Mouse (Mus musculus): ENCODE results near the gene Cntn2. TPM values are rescaled to one million over a fixed set of nuclear protein-coding genes. Genes with fewer than 3 reads are reported as not detected.

Cntn2 gene
- polyA plus RNA-seq, 1 experiment, result 0.03 TPM

DNA sequence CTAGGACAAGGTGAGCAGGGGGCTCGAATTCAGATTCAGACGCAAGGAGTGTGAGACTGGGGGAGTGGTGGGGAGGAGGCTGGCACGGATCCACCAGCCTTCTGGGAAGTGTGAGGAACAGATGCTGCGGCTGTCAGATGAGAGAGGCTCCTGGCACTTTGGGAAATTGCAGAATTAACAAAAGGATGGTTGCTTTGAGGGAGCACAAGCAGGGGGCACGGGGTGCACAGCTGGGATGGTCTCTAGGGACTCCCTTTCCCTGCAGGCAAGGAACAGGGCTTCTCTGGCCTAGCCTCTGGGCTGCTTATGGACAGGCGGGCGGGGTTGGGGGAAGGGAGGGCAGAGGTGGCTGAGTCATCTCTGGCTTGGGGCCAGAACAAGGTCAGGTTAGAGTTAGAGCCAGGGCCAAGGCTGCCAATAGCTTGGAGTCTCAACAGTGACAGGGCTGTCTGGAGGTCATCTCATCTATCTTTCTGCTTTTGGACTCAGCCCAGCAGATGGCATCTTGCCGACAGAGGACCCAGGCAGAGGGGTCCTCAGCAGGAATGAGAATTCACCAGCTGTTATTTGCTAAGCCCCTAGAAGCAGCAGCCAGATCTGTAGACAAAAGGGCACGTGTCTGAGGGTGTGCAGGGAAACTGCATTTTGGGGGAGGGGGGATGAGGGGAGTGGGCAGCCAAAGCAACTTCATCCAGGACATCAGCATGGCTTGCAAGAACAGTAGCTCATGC lies 15.0 kb upstream of the Cntn2 start:
- Histone ChIP-seq H3K27ac (ENCODE audit: insufficient read depth, low read depth, low read length) (no peak overlapping the region), H3K27me3 (replicated peaks; ENCODE audit: control insufficient read depth, insufficient read depth, low read length) (no peaks in the 10 kb centered on the region), H3K4me3 (ENCODE audit: insufficient read depth, low read depth, low read length) (no peak overlapping the region), H3K36me3 (ENCODE audit: control insufficient read depth, insufficient read depth, low read length) (no peaks in the 10 kb centered on the region), H3K4me1 (ENCODE audit: control insufficient read depth, insufficient read depth, low read length) (no peaks in the 10 kb centered on the region)
- TF ChIP-seq CTCF (conservative IDR thresholded peaks at IDR 0.05; ENCODE audit: insufficient read depth, insufficient read length, low read depth, low read length), result no peak
- no peak for TF ChIP-seq POLR2A (IDR thresholded peaks at IDR 0.05; ENCODE audit: low read depth, low read length)
- peak; percentile 63 for DNase-seq
- 35% methylated on average over 9 of the region's 9 CpGs for WGBS

DNA sequence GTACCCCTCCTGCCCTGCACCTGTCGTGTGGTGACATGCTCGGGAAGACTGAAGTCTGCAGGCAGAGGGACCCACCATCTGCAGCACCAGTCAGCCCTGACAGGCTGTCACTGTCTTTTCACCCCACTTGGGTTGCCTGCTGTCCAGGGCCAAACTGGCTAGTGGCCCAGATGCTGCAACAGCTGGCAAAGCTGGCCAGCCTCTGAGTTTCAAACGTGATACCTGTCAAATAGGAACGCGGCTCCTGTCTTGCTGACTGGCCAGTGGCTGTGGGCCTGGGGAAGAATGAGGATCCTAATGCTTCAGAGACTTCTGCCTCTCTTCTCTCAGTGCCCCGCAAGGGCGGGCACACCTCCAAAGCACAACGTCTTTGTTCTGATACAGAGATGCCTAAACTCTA lies 733 bp upstream of the Cntn2 start:
- TF ChIP-seq CTCF (conservative IDR thresholded peaks at IDR 0.05; ENCODE audit: insufficient read depth, insufficient read length, low read depth, low read length), result no peak
- no peak for TF ChIP-seq POLR2A (IDR thresholded peaks at IDR 0.05; ENCODE audit: low read depth, low read length)
- no peaks in the 10 kb centered on the region for H3K36me3 ChIP-seq (ENCODE audit: control insufficient read depth, insufficient read depth, low read length)
- no peaks in the 10 kb centered on the region for H3K4me1 ChIP-seq (ENCODE audit: control insufficient read depth, insufficient read depth, low read length)
- 71% methylated on average over 8 of the region's 8 CpGs for WGBS
- no peak overlapping the region for H3K4me3 ChIP-seq (ENCODE audit: insufficient read depth, low read depth, low read length)
- H3K27me3 ChIP-seq (replicated peaks; ENCODE audit: control insufficient read depth, insufficient read depth, low read length), result 0 out of 2 replicates have a peak, but pooled peaks cover 2% of the 10 kb centered on the region
- no peak overlapping the region for H3K27ac ChIP-seq (ENCODE audit: insufficient read depth, low read depth, low read length)
- DNase-seq, result no peak

DNA sequence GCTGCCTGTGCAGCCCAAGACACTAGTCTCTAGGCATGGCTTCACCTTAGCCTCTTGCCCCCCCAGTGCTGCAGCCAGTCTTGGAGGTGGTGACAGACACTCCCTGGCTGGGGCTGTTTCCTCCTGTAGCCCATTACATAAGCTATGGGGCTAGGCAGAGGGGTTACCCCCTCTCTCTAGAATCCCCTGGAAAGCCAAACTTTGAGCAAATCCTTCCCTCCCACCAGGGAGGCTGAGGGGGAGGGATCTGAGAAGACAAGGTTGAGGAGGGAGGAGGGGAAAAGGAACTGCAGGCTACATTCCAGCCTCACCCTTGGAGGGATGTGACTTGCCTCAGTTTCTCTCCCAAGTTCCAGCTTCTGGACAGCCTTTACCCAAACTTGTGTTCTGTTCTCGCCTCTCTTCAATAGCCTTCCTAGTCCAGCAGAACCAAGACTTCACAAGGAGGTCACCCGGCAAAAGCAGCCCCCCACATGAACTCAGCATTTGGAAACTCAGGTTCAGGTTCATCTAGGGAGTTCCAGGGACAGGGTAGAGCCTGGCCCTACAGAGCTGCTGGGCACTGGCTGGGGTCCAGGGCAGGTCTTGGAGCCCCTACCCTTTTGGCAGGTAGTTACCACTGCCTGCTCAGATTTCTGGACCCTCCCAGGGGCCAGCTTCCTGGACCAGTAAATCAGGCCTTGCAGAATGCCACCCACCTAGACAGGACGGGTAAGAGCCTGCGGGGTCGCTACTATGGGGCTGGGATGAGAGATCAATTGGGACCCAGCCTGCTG lies 1.0 kb downstream of the Cntn2 start:
- DNase-seq, result no peak
- no peak overlapping the region for H3K27ac ChIP-seq (ENCODE audit: insufficient read depth, low read depth, low read length)
- WGBS, result 21% methylated on average over 5 of the region's 5 CpGs
- no peak for TF ChIP-seq CTCF (conservative IDR thresholded peaks at IDR 0.05; ENCODE audit: insufficient read depth, insufficient read length, low read depth, low read length)
- no peak for TF ChIP-seq POLR2A (IDR thresholded peaks at IDR 0.05; ENCODE audit: low read depth, low read length)
- H3K27me3 ChIP-seq (replicated peaks; ENCODE audit: control insufficient read depth, insufficient read depth, low read length), result 0 out of 2 replicates have a peak, but pooled peaks cover 2% of the 10 kb centered on the region
- no peaks in the 10 kb centered on the region for H3K4me1 ChIP-seq (ENCODE audit: control insufficient read depth, insufficient read depth, low read length)
- no peak overlapping the region for H3K4me3 ChIP-seq (ENCODE audit: insufficient read depth, low read depth, low read length)
- no peaks in the 10 kb centered on the region for H3K36me3 ChIP-seq (ENCODE audit: control insufficient read depth, insufficient read depth, low read length)

- H3K4me1 ChIP-seq (ENCODE audit: control insufficient read depth, insufficient read depth, low read length), result no peaks in the 10 kb centered on the region
- H3K36me3 ChIP-seq (ENCODE audit: control insufficient read depth, insufficient read depth, low read length), result no peaks in the 10 kb centered on the region
- 0 out of 2 replicates have a peak, but pooled peaks cover 2% of the 10 kb centered on the region for H3K27me3 ChIP-seq (replicated peaks; ENCODE audit: control insufficient read depth, insufficient read depth, low read length)
- WGBS, result 5% methylated on average over 14 of the region's 14 CpGs
- no peak overlapping the region for H3K27ac ChIP-seq (ENCODE audit: insufficient read depth, low read depth, low read length)
- H3K4me3 ChIP-seq (ENCODE audit: insufficient read depth, low read depth, low read length), result no peak overlapping the region
- no peak for TF ChIP-seq CTCF (conservative IDR thresholded peaks at IDR 0.05; ENCODE audit: insufficient read depth, insufficient read length, low read depth, low read length)
- DNase-seq, result peak; percentile 7
Measured at GRCm38 (mm10) chr1:132541171-132541823, 1.8 kb downstream of the Cntn2 start.

GRCm38 (mm10) chr1:132540701-132541100 lies 2.4 kb downstream of the Cntn2 start:
- 0 out of 2 replicates have a peak, but pooled peaks cover 2% of the 10 kb centered on the region for H3K27me3 ChIP-seq (replicated peaks; ENCODE audit: control insufficient read depth, insufficient read depth, low read length)
- no peak for DNase-seq
- TF ChIP-seq CTCF (conservative IDR thresholded peaks at IDR 0.05; ENCODE audit: insufficient read depth, insufficient read length, low read depth, low read length), result no peak
- no peak for TF ChIP-seq POLR2A (IDR thresholded peaks at IDR 0.05; ENCODE audit: low read depth, low read length)
- 58% methylated on average over 7 of the region's 7 CpGs for WGBS
- no peaks in the 10 kb centered on the region for H3K4me1 ChIP-seq (ENCODE audit: control insufficient read depth, insufficient read depth, low read length)
- H3K36me3 ChIP-seq (ENCODE audit: control insufficient read depth, insufficient read depth, low read length), result no peaks in the 10 kb centered on the region
- H3K4me3 ChIP-seq (ENCODE audit: insufficient read depth, low read depth, low read length), result no peak overlapping the region
- no peak overlapping the region for H3K27ac ChIP-seq (ENCODE audit: insufficient read depth, low read depth, low read length)

- H3K4me3 ChIP-seq (ENCODE audit: insufficient read depth, low read depth, low read length), result no peak overlapping the region
- H3K27me3 ChIP-seq (replicated peaks; ENCODE audit: control insufficient read depth, insufficient read depth, low read length), result 0 out of 2 replicates have a peak, but pooled peaks cover 2% of the 10 kb centered on the region
- TF ChIP-seq POLR2A (IDR thresholded peaks at IDR 0.05; ENCODE audit: low read depth, low read length) (no peak), CTCF (conservative IDR thresholded peaks at IDR 0.05; ENCODE audit: insufficient read depth, insufficient read length, low read depth, low read length) (no peak)
- no peaks in the 10 kb centered on the region for H3K4me1 ChIP-seq (ENCODE audit: control insufficient read depth, insufficient read depth, low read length)
- DNase-seq, result no peak
- H3K27ac ChIP-seq (ENCODE audit: insufficient read depth, low read depth, low read length), result no peak overlapping the region
- no peaks in the 10 kb centered on the region for H3K36me3 ChIP-seq (ENCODE audit: control insufficient read depth, insufficient read depth, low read length)
- WGBS, result 73% methylated on average over 5 of the region's 5 CpGs
Measured at GRCm38 (mm10) chr1:132537736-132538135, 5.3 kb downstream of the Cntn2 start.

- H3K4me1 ChIP-seq (ENCODE audit: control insufficient read depth, insufficient read depth, low read length), result no peaks in the 10 kb centered on the region
- H3K4me3 ChIP-seq (ENCODE audit: insufficient read depth, low read depth, low read length), result no peak overlapping the region
- no peaks in the 10 kb centered on the region for H3K27me3 ChIP-seq (replicated peaks; ENCODE audit: control insufficient read depth, insufficient read depth, low read length)
- no peaks in the 10 kb centered on the region for H3K36me3 ChIP-seq (ENCODE audit: control insufficient read depth, insufficient read depth, low read length)
- no peak overlapping the region for H3K27ac ChIP-seq (ENCODE audit: insufficient read depth, low read depth, low read length)
- 75% methylated on average over 3 of the region's 3 CpGs for WGBS
- no peak for DNase-seq
- no peak for TF ChIP-seq CTCF (conservative IDR thresholded peaks at IDR 0.05; ENCODE audit: insufficient read depth, insufficient read length, low read depth, low read length)
- TF ChIP-seq POLR2A (IDR thresholded peaks at IDR 0.05; ENCODE audit: low read depth, low read length), result no peak
Measured at GRCm38 (mm10) chr1:132536416-132536815, 6.6 kb downstream of the Cntn2 start.
